Mouse (Mus musculus) liver, adult (tissue): ENCODE results near the gene Olfr1123.

Source experiments
- GATA4 ChIP-seq: IDR thresholded peaks from 2 replicates; pipeline ENCODE4 v1.6.1; 2014; ENCODE audit warnings: mild to moderate bottlenecking, low read length; ENCODE audit not compliant: insufficient replicate concordance

The Olfr1123 gene

GRCm38 (mm10) chr2:87416335-87416734 is at the start of gene Olfr1123:
Olfr1123 (plus strand) TSS chr2:87416635.
- TF ChIP-seq GATA4, result no peak

GRCm38 (mm10) chr2:87369595-87369994 is 46.8 kb upstream of the Olfr1123 start, which contains the start of gene Olfr1121:
Olfr1121 (plus strand) TSS chr2:87369895.
- no peak for TF ChIP-seq GATA4

GRCm38 (mm10) chr2:87371726-87372125 is 44.7 kb upstream of the Olfr1123 start:
- no peak for TF ChIP-seq GATA4

GRCm38 (mm10) chr2:87383935-87384334 is 32.5 kb upstream of the Olfr1123 start:
- TF ChIP-seq GATA4, result no peak

- no peak for TF ChIP-seq GATA4
Observed at GRCm38 (mm10) chr2:87385549-87385948, 30.9 kb upstream of the Olfr1123 start, which contains the start of gene Olfr1122. Olfr1122 (plus strand) TSS chr2:87385849.

- no peak for TF ChIP-seq GATA4
Observed at GRCm38 (mm10) chr2:87429975-87430374, 13.5 kb downstream of the Olfr1123 start, which contains the start of gene Olfr1124. Olfr1124 (plus strand) TSS chr2:87430275.

GRCm38 (mm10) chr2:87437731-87438130 is 21.3 kb downstream of the Olfr1123 start:
- no peak for TF ChIP-seq GATA4

- TF ChIP-seq GATA4, result no peak
Observed at GRCm38 (mm10) chr2:87453662-87454061, 37.2 kb downstream of the Olfr1123 start, which contains the start of gene Olfr1126. Olfr1126 (plus strand) TSS chr2:87453962.

- no peak for TF ChIP-seq GATA4
Observed at GRCm38 (mm10) chr2:87461769-87462168, 45.3 kb downstream of the Olfr1123 start.
